Mouse (Mus musculus) skeletal muscle tissue, adult 2 months (tissue): ENCODE measurements around the gene Ust.
"Not testable (repeated sequence)": the region's sequence is repeated elsewhere in the genome, so short reads cannot be mapped to it uniquely, and the experiment has no call there.

Source experiments
- DNase-seq: peaks from one replicate; pipeline ENCODE4 v3.0.0-alpha.2; 2012; ENCODE audit warnings: low read depth, low spot score

The Ust gene

GRCm38 (mm10) chr10:8518141-8519013, at the start of gene Ust:
Gene Ust, minus strand, starts transcription at chr10:8518825.
- peak; percentile 88 for DNase-seq

- no peak for DNase-seq
These were observed 42.7 kb upstream of the Ust start for GRCm38 (mm10) chr10:8561366-8561765.

GRCm38 (mm10) chr10:8559566-8559965, 40.9 kb upstream of the Ust start:
- DNase-seq: not testable (repeated sequence)

GRCm38 (mm10) chr10:8552239-8552638, 33.6 kb upstream of the Ust start:
- not testable (repeated sequence) for DNase-seq

GRCm38 (mm10) chr10:8551601-8552000, 33.0 kb upstream of the Ust start:
- not testable (repeated sequence) for DNase-seq

GRCm38 (mm10) chr10:8541514-8541913, 22.9 kb upstream of the Ust start:
- DNase-seq: no peak

- DNase-seq: no peak
These were observed 16.8 kb upstream of the Ust start for GRCm38 (mm10) chr10:8535445-8535844.

GRCm38 (mm10) chr10:8531651-8532050, 13.0 kb upstream of the Ust start:
- DNase-seq: no peak

GRCm38 (mm10) chr10:8530505-8531051, 12.0 kb upstream of the Ust start:
- no peak for DNase-seq

GRCm38 (mm10) chr10:8529173-8529572, 10.5 kb upstream of the Ust start:
- DNase-seq: no peak

GRCm38 (mm10) chr10:8525354-8525753, 6.7 kb upstream of the Ust start:
- DNase-seq: no peak

- DNase-seq: no peak
These were observed 2.9 kb upstream of the Ust start for GRCm38 (mm10) chr10:8521536-8521935.

GRCm38 (mm10) chr10:8520766-8521395, 2.3 kb upstream of the Ust start:
- no peak for DNase-seq

- DNase-seq: no peak
These were observed 428 bp upstream of the Ust start for GRCm38 (mm10) chr10:8519014-8519491.

- no peak for DNase-seq
These were observed 959 bp downstream of the Ust start for GRCm38 (mm10) chr10:8517591-8518140.

- DNase-seq: no peak
These were observed 1.6 kb downstream of the Ust start for GRCm38 (mm10) chr10:8516916-8517524.

GRCm38 (mm10) chr10:8513690-8514089, 4.9 kb downstream of the Ust start:
- DNase-seq: no peak

- no peak for DNase-seq
These were observed 6.4 kb downstream of the Ust start for GRCm38 (mm10) chr10:8512222-8512621.

- no peak for DNase-seq
These were observed 6.9 kb downstream of the Ust start for GRCm38 (mm10) chr10:8511760-8512159.

GRCm38 (mm10) chr10:8506247-8506573, 12.4 kb downstream of the Ust start:
- DNase-seq: no peak

GRCm38 (mm10) chr10:8505346-8506246, 13.0 kb downstream of the Ust start:
- no peak for DNase-seq
